Mouse (Mus musculus) liver, embryonic 14.5 days (tissue): Measurements from ENCODE around the gene Tex19.2.

ENCODE experiments used
- CTCF ChIP-seq: IDR thresholded peaks from 2 replicates; pipeline ENCODE4 v1.5.1; 2016; ENCODE audit warnings: antibody characterized with exemption, low read depth, control low read depth
- EP300 ChIP-seq: IDR thresholded peaks from 2 replicates; pipeline ENCODE4 v1.6.1; 2016; ENCODE audit warnings: antibody characterized with exemption, low read depth

DNA sequence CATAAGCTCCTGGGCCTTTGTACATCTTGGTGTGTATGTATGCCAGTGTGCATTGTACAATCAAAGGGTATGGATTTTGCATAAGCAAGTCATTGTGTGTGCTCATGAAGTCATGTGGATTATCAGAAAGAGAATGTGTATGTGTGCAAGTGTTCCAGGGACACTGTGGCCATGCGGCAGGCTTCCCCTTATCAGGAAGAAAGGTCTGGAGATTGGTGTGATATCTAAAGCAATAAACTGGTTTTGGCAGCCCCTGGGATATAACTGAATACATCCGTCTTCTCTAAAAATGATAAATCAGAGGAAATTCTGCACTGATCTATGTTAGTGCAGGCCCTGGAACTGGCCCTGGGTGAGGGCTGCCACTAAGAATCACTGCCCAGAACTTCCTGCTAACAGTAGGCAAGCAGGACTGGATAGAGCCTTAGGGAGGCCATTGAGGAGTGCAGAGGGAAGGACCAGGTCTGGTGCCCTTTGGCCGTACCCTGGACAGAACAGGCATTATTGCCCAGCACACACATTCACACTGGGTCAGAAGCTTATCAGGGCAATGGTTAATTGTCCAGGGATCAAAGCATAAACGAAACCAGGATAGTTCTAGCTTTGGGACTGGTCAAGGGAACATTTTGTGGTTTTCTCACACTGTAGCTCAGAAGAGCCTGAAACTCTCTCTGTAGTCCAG, 17.2 kb downstream of the Tex19.2 start:
- no peak for TF ChIP-seq EP300
- TF ChIP-seq CTCF: no peak
